Mouse (Mus musculus) forebrain, embryonic 15.5 days (tissue): ENCODE measurements around the gene 4933411K16Rik. TPM values are rescaled to one million over a fixed set of nuclear protein-coding genes. Genes with fewer than 3 reads are reported as not detected.
A peak's percentile ranks its signal among the peaks of the same experiment; 100 is the strongest.

Source experiments
- ATAC-seq: fragments of 200-750 bp; cut with Nextera tagmentation; replicated peaks from 2 replicates; pipeline ENCODE4 v1.8.0; 2017; ENCODE audit warnings: mild to moderate bottlenecking, moderate TSS enrichment, moderate library complexity
- H3K27ac ChIP-seq: fragments of 300-500 bp; sonication (generic); replicated peaks from 2 replicates; pipeline ENCODE4 v1.5.1; 2015; ENCODE audit warnings: mild to moderate bottlenecking, inconsistent platforms
- H3K27me3 ChIP-seq: fragments of 300-500 bp; sonication (generic); 2 replicates; pipeline ENCODE4 v1.6.1; 2015; ENCODE audit warnings: inconsistent platforms
- H3K36me3 ChIP-seq: fragments of 300-500 bp; sonication (generic); 2 replicates; pipeline ENCODE4 v1.6.1; 2015; ENCODE audit warnings: mild to moderate bottlenecking, inconsistent platforms
- H3K4me1 ChIP-seq: fragments of 300-500 bp; sonication (generic); 2 replicates; pipeline ENCODE4 v1.6.1; 2015; ENCODE audit warnings: inconsistent platforms
- H3K4me2 ChIP-seq: fragments of 300-500 bp; sonication (generic); replicated peaks from 2 replicates; pipeline ENCODE4 v1.6.1; 2015; ENCODE audit warnings: mild to moderate bottlenecking, inconsistent platforms
- H3K4me3 ChIP-seq: fragments of 300-500 bp; sonication (generic); 2 replicates; pipeline ENCODE4 v1.5.1; 2015; ENCODE audit warnings: mild to moderate bottlenecking, inconsistent platforms
- H3K9ac ChIP-seq: fragments of 300-500 bp; sonication (generic); replicated peaks from 2 replicates; pipeline ENCODE4 v1.6.1; 2015; ENCODE audit warnings: mild to moderate bottlenecking, inconsistent platforms
- H3K9me3 ChIP-seq: fragments of 300-500 bp; sonication (generic); 2 replicates; pipeline ENCODE4 v1.6.1; 2016; ENCODE audit warnings: inconsistent platforms
- WGBS: fragments of 180-500 bp; shearing (Covaris S2); methylation state at CpG from one replicate; pipeline ENCODE4 v1.1.7; 2015; ENCODE audit warnings: mixed read lengths; 5-methylcytosine and 5-hydroxymethylcytosine counted together
- polyA plus RNA-seq: library from polyadenylated mRNA; unstranded; fragments of >200 nt; fragmentation: Nextera tagmentation; extraction: Ambion mirVana; gene quantifications from 2 replicates; pipeline ENCODE4 v1.2.1, GENCODE M21; 2015

4933411K16Rik gene
- polyA plus RNA-seq, 1 experiment from 2014 or later: not detected

- Histone ChIP-seq H3K9ac (no peak overlapping the region), H3K4me2 (no peak overlapping the region), H3K27me3 (no peaks in the 10 kb centered on the region), H3K4me1 (0 out of 2 replicates have a peak, but pooled peaks cover 9% of the 10 kb centered on the region), H3K9me3 (no peaks in the 10 kb centered on the region), H3K27ac (no peak overlapping the region), H3K4me3 (no peak overlapping the region), H3K36me3 (no peaks in the 10 kb centered on the region)
- no peak for ATAC-seq
- WGBS: 79% methylated on average over 8 of the region's 8 CpGs
Observed at GRCm38 (mm10) chr19:42017399-42018247, 34.4 kb upstream of the 4933411K16Rik start.

DNA sequence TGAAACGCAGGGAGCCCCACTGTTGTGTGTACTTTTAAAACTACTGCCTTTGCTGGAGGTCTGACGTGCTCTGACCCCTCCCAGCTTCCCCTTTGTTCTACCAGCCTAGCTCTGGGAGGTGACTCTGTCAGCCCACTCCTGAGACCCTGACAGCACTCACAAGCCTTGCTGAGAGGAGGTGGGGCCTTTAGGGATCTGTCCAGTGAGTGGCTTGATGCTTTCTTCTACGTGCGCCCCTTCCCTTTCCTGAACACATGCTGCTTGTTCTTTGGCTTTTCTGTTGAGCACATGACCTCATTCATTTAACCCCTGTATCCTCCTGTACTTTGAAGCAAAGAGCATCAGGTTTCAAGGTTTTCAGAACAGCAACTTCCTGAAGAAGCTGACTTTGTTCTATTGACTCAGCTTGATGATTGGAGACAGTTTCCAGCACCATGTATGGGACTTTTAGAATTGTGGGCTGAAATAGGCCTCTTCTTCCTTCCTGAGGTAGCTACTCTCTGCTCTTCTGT lies 33.0 kb upstream of the 4933411K16Rik start:
- Histone ChIP-seq H3K27me3 (no peaks in the 10 kb centered on the region), H3K4me3 (no peak overlapping the region), H3K9me3 (no peaks in the 10 kb centered on the region), H3K27ac (no peak overlapping the region), H3K4me2 (no peak overlapping the region), H3K36me3 (no peaks in the 10 kb centered on the region), H3K4me1 (0 out of 2 replicates have a peak, but pooled peaks cover 9% of the 10 kb centered on the region), H3K9ac (no peak overlapping the region)
- 32% methylated on average over 4 of the region's 4 CpGs for WGBS
- ATAC-seq: no peak

DNA sequence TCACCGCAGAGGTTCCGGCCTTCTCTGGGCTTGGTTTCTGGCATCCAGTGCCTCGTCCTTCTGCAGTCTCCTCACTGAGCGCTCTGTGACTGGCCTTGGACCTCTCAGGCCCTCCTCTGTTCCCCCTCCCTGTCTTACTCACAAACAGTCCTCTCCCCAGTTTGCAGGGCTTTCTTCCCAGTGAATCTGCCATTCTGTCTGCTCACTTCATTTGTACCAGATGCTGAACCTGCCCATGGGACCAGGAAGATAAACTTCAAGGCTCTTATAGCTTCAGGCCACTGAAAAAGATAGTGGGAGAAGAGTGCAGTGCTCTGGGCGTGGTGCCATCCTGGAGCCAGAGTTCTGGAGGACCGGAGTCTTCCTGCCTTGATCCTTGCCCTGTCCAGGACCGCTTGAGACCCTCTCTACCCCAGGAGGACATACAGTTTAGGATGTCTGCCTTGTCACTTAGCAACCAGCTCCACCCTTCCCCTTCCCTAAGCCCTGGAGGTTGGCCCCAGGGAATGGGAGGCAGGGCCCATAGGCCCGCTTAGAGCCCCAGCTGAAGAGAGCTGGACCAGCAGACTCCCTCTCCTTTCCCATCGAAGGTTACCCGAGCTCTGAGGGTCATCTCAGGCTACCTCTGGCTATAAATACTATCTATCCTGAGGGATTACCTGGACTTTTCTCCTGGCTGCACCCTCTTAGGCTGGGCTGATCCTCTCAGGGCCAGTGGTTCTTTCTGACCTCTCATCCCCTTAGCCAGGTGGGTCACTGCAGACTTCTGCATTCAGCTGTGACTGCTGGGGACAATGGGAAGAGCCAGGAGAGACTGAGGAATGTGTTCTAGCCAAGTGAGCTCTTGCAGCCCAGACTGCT lies 30.1 kb upstream of the 4933411K16Rik start:
- Histone ChIP-seq H3K4me2 (no peak overlapping the region), H3K27me3 (no peaks in the 10 kb centered on the region), H3K4me3 (no peak overlapping the region), H3K9me3 (no peaks in the 10 kb centered on the region), H3K36me3 (no peaks in the 10 kb centered on the region), H3K9ac (no peak overlapping the region), H3K27ac (no peak overlapping the region), H3K4me1 (0 out of 2 replicates have a peak, but pooled peaks cover 6% of the 10 kb centered on the region)
- ATAC-seq: no peak
- WGBS: 77% methylated on average over 10 of the region's 10 CpGs

- no peak for ATAC-seq
- no peak overlapping the region for H3K4me3 ChIP-seq
- no peak overlapping the region for H3K27ac ChIP-seq
- WGBS: 77% methylated on average over 2 of the region's 2 CpGs
- no peaks in the 10 kb centered on the region for H3K9me3 ChIP-seq
- H3K4me1 ChIP-seq: 0 out of 2 replicates have a peak, but pooled peaks cover 2% of the 10 kb centered on the region
- H3K27me3 ChIP-seq: no peaks in the 10 kb centered on the region
- H3K36me3 ChIP-seq: no peaks in the 10 kb centered on the region
- no peak overlapping the region for H3K4me2 ChIP-seq
- no peak overlapping the region for H3K9ac ChIP-seq
Observed at GRCm38 (mm10) chr19:42022542-42022848, 29.6 kb upstream of the 4933411K16Rik start.

DNA sequence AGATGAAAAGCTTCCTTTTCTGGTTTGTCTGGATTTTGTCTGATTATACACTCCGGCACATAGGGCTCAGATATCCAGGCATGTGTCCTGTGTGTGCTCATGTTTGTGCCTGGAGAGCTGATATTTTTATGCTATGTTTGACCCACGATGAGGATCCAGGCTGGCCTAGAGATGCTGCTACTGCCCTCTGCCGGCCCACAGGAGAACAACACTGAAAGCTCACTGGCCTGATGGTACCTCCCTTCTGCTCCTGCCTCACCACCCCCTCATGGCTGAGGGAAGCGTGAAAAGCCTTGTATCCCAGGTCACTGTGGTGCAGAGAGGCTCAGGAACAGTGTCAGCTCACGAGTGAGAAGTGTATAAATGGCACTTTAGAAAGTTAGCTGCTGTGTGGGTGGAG lies 25.9 kb upstream of the 4933411K16Rik start:
- Histone ChIP-seq H3K9ac (no peak overlapping the region), H3K36me3 (no peaks in the 10 kb centered on the region), H3K4me1 (no peaks in the 10 kb centered on the region), H3K4me2 (no peak overlapping the region), H3K27me3 (no peaks in the 10 kb centered on the region), H3K4me3 (no peak overlapping the region), H3K27ac (no peak overlapping the region), H3K9me3 (no peaks in the 10 kb centered on the region)
- ATAC-seq: no peak; the same call in 1 of the 2 replicates
- 4% methylated on average over 5 of the region's 5 CpGs for WGBS

- Histone ChIP-seq H3K4me1 (0 out of 2 replicates have a peak, but pooled peaks cover 4% of the 10 kb centered on the region), H3K4me2 (no peak overlapping the region), H3K4me3 (no peak overlapping the region), H3K27me3 (no peaks in the 10 kb centered on the region), H3K27ac (no peak overlapping the region), H3K36me3 (no peaks in the 10 kb centered on the region), H3K9ac (no peak overlapping the region), H3K9me3 (no peaks in the 10 kb centered on the region)
- ATAC-seq: no peak
- 87% methylated on average over 5 of the region's 5 CpGs for WGBS
Observed at GRCm38 (mm10) chr19:42031112-42031511, 20.9 kb upstream of the 4933411K16Rik start.

DNA sequence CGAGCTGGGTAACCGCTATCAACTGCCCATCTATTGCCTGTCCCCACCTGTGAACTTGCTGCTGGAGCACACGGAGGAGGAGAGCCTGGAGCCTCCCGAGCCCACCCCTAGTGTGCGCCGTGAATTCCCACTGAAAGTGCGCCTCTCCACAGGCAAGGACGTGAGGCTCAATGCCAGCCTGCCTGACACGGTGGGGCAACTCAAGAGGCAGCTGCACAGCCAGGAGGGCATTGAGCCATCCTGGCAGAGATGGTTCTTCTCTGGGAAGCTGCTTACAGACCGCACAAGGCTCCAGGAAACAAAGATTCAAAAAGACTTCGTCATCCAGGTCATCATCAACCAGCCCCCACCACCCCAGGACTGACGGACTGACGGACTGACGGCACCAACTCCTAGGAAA lies 18.4 kb upstream of the 4933411K16Rik start:
- 73% methylated on average over 14 of the region's 14 CpGs for WGBS
- H3K4me3 ChIP-seq: no peak overlapping the region
- no peaks in the 10 kb centered on the region for H3K36me3 ChIP-seq
- H3K9me3 ChIP-seq: no peaks in the 10 kb centered on the region
- no peak overlapping the region for H3K9ac ChIP-seq
- H3K27ac ChIP-seq: no peak overlapping the region
- ATAC-seq: no peak
- no peaks in the 10 kb centered on the region for H3K27me3 ChIP-seq
- no peak overlapping the region for H3K4me2 ChIP-seq
- H3K4me1 ChIP-seq: 0 out of 2 replicates have a peak, but pooled peaks cover 4% of the 10 kb centered on the region

DNA sequence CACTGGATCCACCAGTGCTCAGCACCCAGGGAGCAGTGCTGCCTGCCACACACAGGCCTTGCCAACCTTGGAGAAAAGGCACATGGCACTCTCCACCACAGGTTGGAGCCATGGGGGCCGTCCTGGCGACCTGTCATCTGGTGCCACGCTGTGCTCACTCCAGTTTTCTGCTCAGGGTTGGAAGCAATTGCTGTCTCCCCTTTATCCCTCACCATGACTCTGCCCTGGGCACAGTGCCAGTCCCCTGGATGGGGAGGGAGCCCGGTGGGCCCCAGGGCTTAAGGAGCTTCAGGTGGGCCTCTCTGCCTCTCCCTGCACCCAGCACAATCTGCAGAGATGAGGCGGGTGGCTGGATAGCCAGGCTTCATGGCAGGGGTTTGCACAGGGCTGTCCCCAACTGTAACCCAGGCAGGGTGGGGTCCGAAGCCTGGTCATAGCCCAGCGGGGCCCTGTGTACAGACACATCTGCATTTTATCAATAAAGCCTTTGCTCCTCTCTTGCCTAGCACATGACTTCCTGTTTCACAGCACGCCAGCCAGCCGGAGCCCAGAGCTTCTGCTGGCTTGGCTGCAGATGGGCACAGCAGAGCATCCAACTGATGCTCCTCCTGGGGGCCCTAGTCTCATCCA lies 17.8 kb upstream of the 4933411K16Rik start:
- Histone ChIP-seq H3K27ac (no peak overlapping the region), H3K9me3 (no peaks in the 10 kb centered on the region), H3K4me2 (no peak overlapping the region), H3K4me3 (no peak overlapping the region), H3K36me3 (no peaks in the 10 kb centered on the region), H3K4me1 (0 out of 2 replicates have a peak, but pooled peaks cover 4% of the 10 kb centered on the region), H3K27me3 (no peaks in the 10 kb centered on the region), H3K9ac (no peak overlapping the region)
- ATAC-seq: no peak
- 66% methylated on average over 9 of the region's 9 CpGs for WGBS

GRCm38 (mm10) chr19:42034881-42035455 lies 17.1 kb upstream of the 4933411K16Rik start:
- no peaks in the 10 kb centered on the region for H3K9me3 ChIP-seq
- 63% methylated on average over 11 of the region's 11 CpGs for WGBS
- no peak overlapping the region for H3K4me2 ChIP-seq
- H3K27ac ChIP-seq: no peak overlapping the region
- H3K27me3 ChIP-seq: no peaks in the 10 kb centered on the region
- no peak for ATAC-seq
- no peak overlapping the region for H3K9ac ChIP-seq
- H3K4me1 ChIP-seq: 0 out of 2 replicates have a peak, but pooled peaks cover 4% of the 10 kb centered on the region
- no peak overlapping the region for H3K4me3 ChIP-seq
- no peaks in the 10 kb centered on the region for H3K36me3 ChIP-seq

DNA sequence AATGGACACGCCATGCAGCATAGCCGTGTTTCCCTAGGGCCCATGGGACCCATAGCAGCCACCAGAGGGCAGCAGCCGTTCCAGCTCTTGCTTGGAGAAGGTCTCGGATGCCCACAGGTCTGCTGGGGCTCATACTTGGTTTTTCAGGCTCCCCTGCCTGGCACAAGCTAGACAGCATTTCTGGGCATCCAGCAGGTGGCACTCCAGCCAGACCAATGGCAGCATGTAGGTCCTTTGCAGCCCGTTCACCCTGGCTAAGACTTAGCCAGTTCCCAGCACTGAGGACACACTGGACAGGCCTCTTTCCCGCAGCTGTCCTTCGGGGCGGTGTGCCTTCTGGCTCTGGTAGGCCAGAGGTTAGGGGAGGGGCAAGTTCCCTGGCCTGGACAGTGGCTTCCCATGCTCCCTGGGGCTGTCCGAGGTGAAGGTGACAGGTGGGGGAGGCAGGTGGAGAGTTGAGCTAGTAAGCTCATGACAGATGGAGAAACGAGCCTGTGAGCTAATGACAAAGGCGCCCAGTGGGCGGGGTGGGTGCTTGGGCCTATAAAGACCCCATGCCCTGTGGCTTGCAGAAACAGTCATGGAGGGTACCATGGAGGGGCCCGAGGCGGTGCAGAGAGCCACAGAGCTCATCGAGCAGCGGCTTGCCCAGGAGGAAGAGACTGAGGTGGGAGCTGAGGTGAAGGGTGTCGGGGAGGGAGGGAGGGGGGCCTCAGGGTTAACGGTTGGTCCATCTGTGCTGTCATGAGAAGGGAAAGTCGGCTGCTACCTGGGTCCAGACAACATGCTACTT lies 16.4 kb upstream of the 4933411K16Rik start, which contains the start of gene Ankrd2:
TSS of gene Ankrd2 (plus strand) at position 545 of the 793 bp plus-strand sequence.
- H3K27ac ChIP-seq: no peak within 1 kb of the TSS
- H3K36me3 ChIP-seq: no peaks in the 10 kb centered on the region
- H3K9me3 ChIP-seq: no peaks in the 10 kb centered on the region
- no peaks in the 10 kb centered on the region for H3K27me3 ChIP-seq
- H3K4me3 ChIP-seq: no peak within 1 kb of the TSS
- H3K4me2 ChIP-seq: no peak within 1 kb of the TSS
- no peak within 1 kb of the TSS for H3K9ac ChIP-seq
- ATAC-seq: peak; percentile 87
- H3K4me1 ChIP-seq: 0 out of 2 replicates have a peak, but pooled peaks cover 4% of the 10 kb centered on the region
- 64% methylated on average over 19 of the region's 19 CpGs for WGBS

DNA sequence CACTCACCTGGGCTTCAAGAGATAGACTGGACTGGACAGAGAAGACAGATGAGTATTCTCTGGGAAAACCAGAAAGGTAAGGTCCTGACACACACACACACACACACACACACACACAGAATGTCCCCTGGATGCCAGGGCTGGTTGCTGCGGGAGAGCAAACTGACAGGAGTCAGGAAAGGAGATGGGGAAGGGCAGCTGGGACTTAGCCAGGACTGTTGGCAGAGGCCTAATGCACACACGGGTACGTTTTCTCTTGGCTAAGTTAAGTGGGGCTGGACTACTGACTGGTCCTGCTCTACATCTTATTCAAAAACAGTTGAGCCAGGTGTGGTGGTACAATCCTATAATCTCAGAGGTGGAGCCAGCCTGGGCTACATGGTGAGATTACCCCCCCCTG lies 15.7 kb upstream of the 4933411K16Rik start:
- H3K4me1 ChIP-seq: 0 out of 2 replicates have a peak, but pooled peaks cover 4% of the 10 kb centered on the region
- 58% methylated on average over 3 of the region's 3 CpGs for WGBS
- H3K9ac ChIP-seq: no peak overlapping the region
- H3K27me3 ChIP-seq: no peaks in the 10 kb centered on the region
- no peak overlapping the region for H3K4me2 ChIP-seq
- no peak overlapping the region for H3K4me3 ChIP-seq
- no peak overlapping the region for H3K27ac ChIP-seq
- H3K36me3 ChIP-seq: no peaks in the 10 kb centered on the region
- ATAC-seq: no peak
- no peaks in the 10 kb centered on the region for H3K9me3 ChIP-seq
